ENCODE assay signal across 11 mouse cellular contexts in the genomic region with DNA sequence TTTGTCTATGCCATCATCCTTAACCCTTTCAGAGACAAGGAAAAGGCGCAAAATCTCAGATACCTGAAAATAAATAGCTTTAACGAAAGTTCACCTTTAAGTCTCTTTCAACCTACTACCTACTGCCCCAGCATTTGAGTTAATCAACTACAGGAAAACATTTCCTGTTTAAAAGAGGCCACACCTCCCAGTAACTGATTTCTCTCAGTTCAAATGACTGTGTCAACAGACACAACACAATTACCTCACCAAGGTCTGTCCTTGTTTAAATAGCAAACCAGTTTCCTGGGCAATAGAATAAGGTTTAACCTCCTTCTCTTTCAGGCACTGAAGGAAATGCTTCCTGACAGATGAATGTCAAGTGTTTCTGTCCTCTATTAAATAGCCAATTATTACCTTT. TPM values are rescaled to one million over a fixed set of nuclear protein-coding genes. Genes with fewer than 3 reads are reported as not detected.
DNase-seq lines count a peak whose midpoint lies in the region; ATAC-seq and TF ChIP-seq lines count a peak whose summit lies in the region.
"Had no signal": no experiment of that assay in that cellular context is flagged by ENCODE, and none has a peak within 500 bp of the region (broad histone marks: within the 10 kb centered on the region; RNA-seq: fewer than 3 reads in every experiment).

No protein-coding gene starts in this region.

- H3K4me3 ChIP-seq in forebrain, embryonic 12.5 days (replicated peaks) = no peak overlapping the region
- H3K4me3 ChIP-seq in forebrain, postnatal 0 days (ENCODE audit: low read depth, low read length) = no peak overlapping the region
- H3K4me3 ChIP-seq in intestine, embryonic 14.5 days (ENCODE audit: low read depth, low read length) = no peak overlapping the region
- H3K4me3 ChIP-seq in liver, postnatal 0 days (ENCODE audit: low read depth, low read length) = no peak overlapping the region
- no peak overlapping the region for H3K4me3 ChIP-seq in hindbrain, embryonic 14.5 days (replicated peaks; ENCODE audit: low read length)
- H3K4me3 ChIP-seq: layer of hippocampus, adult 2 months had no signal

- peaks cover 23% of the 10 kb centered on the region for H3K36me3 ChIP-seq in forebrain, embryonic 12.5 days (replicated peaks)
- no peaks in the 10 kb centered on the region for H3K36me3 ChIP-seq in forebrain, postnatal 0 days (ENCODE audit: insufficient read depth)
- peaks cover 38% of the 10 kb centered on the region for H3K36me3 ChIP-seq in intestine, embryonic 14.5 days (ENCODE audit: control insufficient read depth, insufficient read depth, low read length)
- peaks cover 19% of the 10 kb centered on the region for H3K36me3 ChIP-seq in liver, postnatal 0 days (replicated peaks; ENCODE audit: insufficient read depth, low read length)
- H3K36me3 ChIP-seq in hindbrain, embryonic 14.5 days (replicated peaks; ENCODE audit: control insufficient read depth, insufficient read depth) = no peaks in the 10 kb centered on the region; the same call in 1 of the 2 replicates

- H3K9ac ChIP-seq in forebrain, embryonic 12.5 days = no peak overlapping the region
- H3K9ac ChIP-seq in forebrain, postnatal 0 days = no peak overlapping the region
- no peak overlapping the region for H3K9ac ChIP-seq in intestine, embryonic 14.5 days (ENCODE audit: low read length)
- H3K9ac ChIP-seq in liver, postnatal 0 days (replicated peaks) = no peak overlapping the region
- no peak overlapping the region for H3K9ac ChIP-seq in hindbrain, embryonic 14.5 days

- no peak for TF ChIP-seq CTCF in forebrain, postnatal 0 days (IDR thresholded peaks at IDR 0.05; ENCODE audit: low read depth)
- no peak for TF ChIP-seq CTCF in liver, postnatal 0 days (IDR thresholded peaks at IDR 0.05; ENCODE audit: low read depth)

- no peak for ATAC-seq in forebrain, embryonic 12.5 days (ENCODE audit: low FRiP score)
- no peak for ATAC-seq in forebrain, postnatal 0 days
- ATAC-seq in intestine, embryonic 14.5 days (replicated peaks; ENCODE audit: low FRiP score, low TSS enrichment, low read depth) = peak; percentile 38
- ATAC-seq in liver, postnatal 0 days = peak; percentile 81
- ATAC-seq in hindbrain, embryonic 14.5 days (ENCODE audit: low FRiP score) = no peak

- 92% methylated on average over 2 of the region's 2 CpGs for WGBS in forebrain, embryonic 12.5 days
- WGBS in forebrain, postnatal 0 days = 87% methylated on average over 2 of the region's 2 CpGs
- WGBS in intestine, embryonic 14.5 days = 62% methylated on average over 2 of the region's 2 CpGs
- whole genome bisulfite sequencing in liver, postnatal 0 days (ENCODE audit: insufficient replicate concordance) = 60% methylated on average over 2 of the region's 2 CpGs
- 89% methylated on average over 2 of the region's 2 CpGs for WGBS in hindbrain, embryonic 14.5 days

- H3K9me3 ChIP-seq in forebrain, embryonic 12.5 days = no peaks in the 10 kb centered on the region
- no peaks in the 10 kb centered on the region for H3K9me3 ChIP-seq in forebrain, postnatal 0 days (ENCODE audit: low read length)
- H3K9me3 ChIP-seq in intestine, embryonic 14.5 days (ENCODE audit: control insufficient read depth, low read length) = no peaks in the 10 kb centered on the region
- no peaks in the 10 kb centered on the region for H3K9me3 ChIP-seq in liver, postnatal 0 days (ENCODE audit: low read length)
- no peaks in the 10 kb centered on the region for H3K9me3 ChIP-seq in hindbrain, embryonic 14.5 days (ENCODE audit: control insufficient read depth, low read length)

- H3K27ac ChIP-seq in forebrain, embryonic 12.5 days = peak overlapping the region; percentile 27; the same call in 1 of the 2 replicates
- no peak overlapping the region for H3K27ac ChIP-seq in forebrain, postnatal 0 days (ENCODE audit: low read depth, low read length)
- peak overlapping the region; percentile 80 for H3K27ac ChIP-seq in intestine, embryonic 14.5 days (ENCODE audit: low read depth)
- H3K27ac ChIP-seq in liver, postnatal 0 days (ENCODE audit: low read depth) = peak overlapping the region; percentile 81
- H3K27ac ChIP-seq in hindbrain, embryonic 14.5 days = no peak overlapping the region
- H3K27ac ChIP-seq: layer of hippocampus, adult 2 months had no signal

- intact Hi-C loops in left cerebral cortex, postnatal 36 days (cut with DNase I) = loop anchor here (5.0 kb wide), 1 partner anchor 122 kb away; no protein-coding TSS in a partner anchor

- no peak overlapping the region for H3K4me2 ChIP-seq in forebrain, embryonic 12.5 days
- no peak overlapping the region for H3K4me2 ChIP-seq in forebrain, postnatal 0 days (ENCODE audit: low read depth)
- peak overlapping the region; percentile 28 for H3K4me2 ChIP-seq in intestine, embryonic 14.5 days (ENCODE audit: low read length)
- peak overlapping the region; percentile 8; the same call in 1 of the 2 replicates for H3K4me2 ChIP-seq in liver, postnatal 0 days (ENCODE audit: low read depth, low read length)
- H3K4me2 ChIP-seq in hindbrain, embryonic 14.5 days (replicated peaks) = no peak overlapping the region

- H3K4me1 ChIP-seq in forebrain, embryonic 12.5 days = peaks cover 48% of the 10 kb centered on the region
- 0 out of 2 replicates have a peak, but pooled peaks cover 3% of the 10 kb centered on the region for H3K4me1 ChIP-seq in forebrain, postnatal 0 days (ENCODE audit: insufficient read depth)
- H3K4me1 ChIP-seq in intestine, embryonic 14.5 days (replicated peaks; ENCODE audit: control insufficient read depth, insufficient read depth, low read length) = peaks cover 31% of the 10 kb centered on the region
- H3K4me1 ChIP-seq in liver, postnatal 0 days (ENCODE audit: insufficient read depth) = peaks cover 11% of the 10 kb centered on the region
- H3K4me1 ChIP-seq in hindbrain, embryonic 14.5 days (replicated peaks; ENCODE audit: control insufficient read depth, insufficient read depth, low read length) = peaks cover 19% of the 10 kb centered on the region; the same call in 1 of the 2 replicates

- no peak for DNase-seq in forebrain, postnatal 0 days
- peak; percentile 53 for DNase-seq in 416B (ENCODE audit: low read depth)
- no peak for DNase-seq in intestine, embryonic 14.5 days (ENCODE audit: low spot score)
- DNase-seq in liver, postnatal 0 days = no peak
- no peak for DNase-seq in right cerebral cortex, adult 2 months (ENCODE audit: low spot score in 2 of 2)
- no peak for DNase-seq in left cerebral cortex, postnatal 36 days (ENCODE audit: low spot score in 2 of 2)
- no peak for DNase-seq in hindbrain, embryonic 14.5 days (ENCODE audit: low spot score)
- DNase-seq: cerebellum, adult 18-20 months; gastrocnemius, postnatal 25 days had no signal

- H3K27me3 ChIP-seq in forebrain, embryonic 12.5 days = peaks cover 6% of the 10 kb centered on the region
- peaks cover 14% of the 10 kb centered on the region for H3K27me3 ChIP-seq in forebrain, postnatal 0 days (ENCODE audit: insufficient read depth, low read length)
- H3K27me3 ChIP-seq in intestine, embryonic 14.5 days (replicated peaks; ENCODE audit: control insufficient read depth, insufficient read depth, low read length) = no peaks in the 10 kb centered on the region
- no peaks in the 10 kb centered on the region for H3K27me3 ChIP-seq in liver, postnatal 0 days (ENCODE audit: insufficient read depth, low read length)
- peaks cover 30% of the 10 kb centered on the region for H3K27me3 ChIP-seq in hindbrain, embryonic 14.5 days (ENCODE audit: control insufficient read depth, insufficient read depth, low read length)

- TF ChIP-seq EP300 in liver, postnatal 0 days (IDR thresholded peaks at IDR 0.05; ENCODE audit: low read depth) = 0 out of 2 replicates have a peak, but pooled peaks have one; percentile 20

RNA-seq across cellular contexts. Expression of a gene that starts 7.8 kb away (rescaled TPM):
- polyA plus RNA-seq in forebrain, embryonic 12.5 days (2016; fragmentation: Nextera tagmentation; extraction: Ambion mirVana) = 47.4 and 52.6 TPM in 2 replicates
- total RNA-seq in forebrain, postnatal 0 days (2014; rRNA removed) = 3.0 and 3.5 TPM in 2 replicates
- polyA plus RNA-seq in forebrain, postnatal 0 days (2015; fragmentation: Nextera tagmentation; extraction: Ambion mirVana) = 4.4 and 5.2 TPM in 2 replicates
- 56.1 and 58.4 TPM in 2 replicates for polyA plus RNA-seq in intestine, embryonic 14.5 days (2014; fragmentation: Nextera tagmentation; extraction: Ambion mirVana)
- 12.6 and 16.4 TPM in 2 replicates for polyA plus RNA-seq in liver, postnatal 0 days (2015; fragmentation: Nextera tagmentation; extraction: Ambion mirVana)
- 1 to 10 TPM in 1 of 2 experiments, under 1 TPM in 1; 0.99 to 1.2 TPM for total RNA-seq in left cerebral cortex, postnatal 36 days (2021)
- 11.8 and 12.0 TPM in 2 replicates for polyA plus RNA-seq in hindbrain, embryonic 14.5 days (2014; fragmentation: Nextera tagmentation; extraction: Ambion mirVana)

Comparison
In these comparisons a context has a peak if more than half of its experiments do, and no peak if none do; other contexts are left out.
1. H3K27ac ChIP-seq: peak in forebrain, embryonic 12.5 days (single experiment), intestine, embryonic 14.5 days (single experiment) and liver, postnatal 0 days (single experiment); none in forebrain, postnatal 0 days (single experiment) and hindbrain, embryonic 14.5 days (single experiment).
2. ATAC-seq: peak in intestine, embryonic 14.5 days (single experiment) and liver, postnatal 0 days (single experiment); none in forebrain, embryonic 12.5 days (single experiment), forebrain, postnatal 0 days (single experiment) and hindbrain, embryonic 14.5 days (single experiment).
3. H3K4me2 ChIP-seq: peak in intestine, embryonic 14.5 days (single experiment) and liver, postnatal 0 days (single experiment); none in forebrain, embryonic 12.5 days (single experiment), forebrain, postnatal 0 days (single experiment) and hindbrain, embryonic 14.5 days (single experiment).